Mouse (Mus musculus) cortical plate, adult 2 months (tissue): ENCODE results near the gene Pde1b. TPM values are rescaled to one million over a fixed set of nuclear protein-coding genes. Genes with fewer than 3 reads are reported as not detected.

Experiments
- H3K27ac ChIP-seq: fragments of 200-500 bp; 2 replicates; pipeline ENCODE4 v1.5.1; 2012; ENCODE audit warnings: low read length, control low read depth, inconsistent platforms; ENCODE audit not compliant: insufficient read depth
- H3K4me1 ChIP-seq: fragments of 200-500 bp; 2 replicates; pipeline ENCODE4 v1.6.1; 2011; ENCODE audit warnings: low read length; ENCODE audit not compliant: control insufficient read depth, insufficient read depth
- H3K4me3 ChIP-seq: fragments of 200-500 bp; 2 replicates; pipeline ENCODE4 v1.5.1; 2011; ENCODE audit warnings: mild to moderate bottlenecking, low read length, control low read depth; ENCODE audit not compliant: insufficient read depth
- CTCF ChIP-seq: fragments of 200-500 bp; IDR thresholded peaks from 2 replicates; pipeline ENCODE4 v1.5.1; 2011; ENCODE audit warnings: mild to moderate bottlenecking, control low read depth, low read length; ENCODE audit not compliant: insufficient read depth; ENCODE audit errors: extremely low read depth
- POLR2A ChIP-seq: fragments of 200-500 bp; IDR thresholded peaks from 2 replicates; pipeline ENCODE4 v1.6.1; 2011; ENCODE audit warnings: mild to moderate bottlenecking, low read length, control low read depth; ENCODE audit not compliant: insufficient read depth; ENCODE audit errors: extremely low read depth
- polyA plus RNA-seq: library from polyadenylated mRNA; depleted of rRNA; stranded (reverse); fragments of >200 nt; gene quantifications from 2 replicates; pipeline ENCODE4 v1.2.3, GENCODE M21; 2012

The Pde1b gene
- polyA plus RNA-seq, 1 experiment: 208 TPM

- TF ChIP-seq POLR2A (no peak), CTCF (no peak)
- Histone ChIP-seq H3K4me1 (no peaks in the 10 kb centered on the region), H3K27ac (no peak overlapping the region), H3K4me3 (no peak overlapping the region)
Measured at GRCm38 (mm10) chr15:103479080-103479606, 23.7 kb upstream of the Pde1b start.

GRCm38 (mm10) chr15:103480129-103480528 is 22.7 kb upstream of the Pde1b start:
- no peak overlapping the region for H3K27ac ChIP-seq
- no peak for TF ChIP-seq POLR2A
- no peak for TF ChIP-seq CTCF
- 0 out of 2 replicates have a peak, but pooled peaks cover 2% of the 10 kb centered on the region for H3K4me1 ChIP-seq
- H3K4me3 ChIP-seq: no peak overlapping the region

DNA sequence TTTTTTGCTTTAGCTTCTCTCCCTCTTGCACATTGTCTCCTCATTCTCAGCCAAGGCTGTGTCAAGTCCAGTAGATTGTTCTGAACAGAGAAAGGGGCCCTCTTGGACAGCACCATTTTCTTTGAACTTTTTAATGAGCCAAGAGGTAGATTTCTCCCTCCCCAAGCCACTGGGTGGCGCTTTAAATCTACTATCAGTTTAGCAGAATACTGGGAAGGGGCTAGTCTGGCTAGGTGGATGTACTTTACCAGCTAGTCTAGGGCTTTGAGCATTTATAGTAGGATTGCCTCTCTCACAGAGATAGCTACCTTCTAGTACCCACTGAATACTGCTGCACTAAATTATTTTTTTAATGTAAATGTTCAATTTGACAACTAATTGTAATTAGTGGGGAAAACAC is 20.3 kb upstream of the Pde1b start:
- H3K4me3 ChIP-seq: no peak overlapping the region
- 0 out of 2 replicates have a peak, but pooled peaks cover 2% of the 10 kb centered on the region for H3K4me1 ChIP-seq
- peak; percentile 43 for TF ChIP-seq CTCF
- TF ChIP-seq POLR2A: no peak
- H3K27ac ChIP-seq: no peak overlapping the region

DNA sequence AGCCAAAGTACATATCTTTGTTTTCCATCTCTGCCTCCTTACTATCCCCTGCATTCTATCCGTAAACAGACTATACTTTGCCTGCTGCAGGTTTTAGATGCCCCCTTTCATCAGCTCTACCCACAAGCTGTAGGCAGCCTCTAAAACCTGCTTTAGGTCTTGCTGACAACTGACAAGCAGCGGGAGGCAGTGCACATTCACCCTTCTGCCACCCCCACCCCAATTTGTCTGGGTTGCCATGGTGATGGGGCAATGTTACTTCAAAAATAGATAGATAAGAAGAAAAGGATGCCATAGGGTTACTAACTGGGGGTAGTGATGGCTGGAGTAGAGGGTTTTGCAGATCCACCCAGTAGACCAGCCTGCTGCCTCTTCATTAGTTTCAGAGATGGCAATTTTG is 18.3 kb upstream of the Pde1b start:
- Histone ChIP-seq H3K4me3 (no peak overlapping the region), H3K4me1 (0 out of 2 replicates have a peak, but pooled peaks cover 2% of the 10 kb centered on the region), H3K27ac (no peak overlapping the region)
- TF ChIP-seq CTCF (no peak), POLR2A (no peak)

- Histone ChIP-seq H3K4me1 (0 out of 2 replicates have a peak, but pooled peaks cover 2% of the 10 kb centered on the region), H3K4me3 (no peak overlapping the region), H3K27ac (no peak overlapping the region)
- TF ChIP-seq CTCF: no peak
- no peak for TF ChIP-seq POLR2A
Measured at GRCm38 (mm10) chr15:103485106-103485505, 17.7 kb upstream of the Pde1b start.

DNA sequence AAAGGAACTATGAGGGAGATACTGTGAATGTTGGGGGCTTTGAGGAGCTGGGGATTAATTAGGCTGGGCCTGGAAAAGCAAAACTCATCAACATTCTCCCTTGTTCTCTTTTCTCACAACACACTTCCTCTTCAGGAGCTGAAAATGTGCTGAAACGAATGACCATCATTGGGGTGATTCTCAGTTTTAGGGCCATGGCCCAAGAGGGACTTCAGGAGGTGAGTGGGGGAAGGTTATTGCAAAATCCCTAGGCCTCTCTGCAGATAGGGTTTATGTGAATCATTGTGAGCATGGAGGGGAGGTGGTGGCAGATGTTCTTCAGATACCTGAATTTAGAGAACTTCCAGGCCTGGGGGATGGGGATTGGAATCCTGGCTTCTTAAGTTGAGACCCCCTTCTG is 16.2 kb upstream of the Pde1b start:
- no peak overlapping the region for H3K4me3 ChIP-seq
- TF ChIP-seq POLR2A (no peak), CTCF (no peak)
- H3K27ac ChIP-seq: no peak overlapping the region
- H3K4me1 ChIP-seq: 0 out of 2 replicates have a peak, but pooled peaks cover 2% of the 10 kb centered on the region

- 0 out of 2 replicates have a peak, but pooled peaks cover 2% of the 10 kb centered on the region for H3K4me1 ChIP-seq
- H3K4me3 ChIP-seq: no peak overlapping the region
- no peak overlapping the region for H3K27ac ChIP-seq
- no peak for TF ChIP-seq POLR2A
- no peak for TF ChIP-seq CTCF
Measured at GRCm38 (mm10) chr15:103488336-103488735, 14.5 kb upstream of the Pde1b start.

DNA sequence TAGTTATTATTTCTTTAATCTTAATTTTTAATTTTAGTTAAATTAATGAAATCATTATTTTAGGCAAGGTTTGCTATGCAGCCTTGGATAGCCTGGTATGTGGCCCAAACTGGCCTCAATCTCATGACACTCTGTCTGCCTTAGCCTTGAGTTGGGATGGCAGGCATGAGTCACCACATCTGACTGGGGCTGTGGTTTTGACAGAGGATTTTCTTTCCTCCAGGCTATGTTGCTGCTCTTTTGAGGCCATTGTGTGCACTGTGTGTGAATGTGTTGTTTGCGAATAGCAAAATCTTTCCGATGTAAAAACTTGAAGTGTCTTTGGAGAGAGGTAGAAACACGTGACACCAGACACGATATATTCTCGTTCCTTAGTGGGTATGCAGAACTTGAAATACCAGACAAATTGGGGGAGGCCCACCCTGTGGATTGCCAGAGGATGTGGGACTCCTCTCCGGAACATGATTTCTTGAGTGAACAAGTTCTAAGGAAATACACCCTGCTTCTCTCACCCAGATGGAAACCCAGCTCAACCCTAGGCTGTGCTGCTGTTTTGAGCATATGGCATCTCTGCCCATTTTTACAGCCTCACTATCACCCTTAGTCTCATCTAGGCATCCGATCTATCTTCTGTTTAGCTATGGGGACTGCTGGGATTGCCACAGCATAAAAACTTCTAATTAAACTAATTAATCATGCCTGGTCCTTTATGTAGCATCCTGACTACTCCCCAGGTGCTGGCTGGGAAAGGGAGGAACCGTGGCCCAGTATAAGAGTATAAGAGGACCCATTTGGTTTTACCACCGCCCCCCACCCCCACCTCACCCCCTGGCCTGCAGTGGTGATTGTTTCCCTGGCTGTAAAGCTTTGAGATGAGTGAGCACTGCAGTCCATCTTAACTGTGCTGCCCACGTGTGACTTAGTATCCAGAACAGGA is 6.4 kb upstream of the Pde1b start:
- H3K27ac ChIP-seq: no peak overlapping the region
- no peak overlapping the region for H3K4me3 ChIP-seq
- TF ChIP-seq CTCF: no peak
- no peak for TF ChIP-seq POLR2A
- no peaks in the 10 kb centered on the region for H3K4me1 ChIP-seq

DNA sequence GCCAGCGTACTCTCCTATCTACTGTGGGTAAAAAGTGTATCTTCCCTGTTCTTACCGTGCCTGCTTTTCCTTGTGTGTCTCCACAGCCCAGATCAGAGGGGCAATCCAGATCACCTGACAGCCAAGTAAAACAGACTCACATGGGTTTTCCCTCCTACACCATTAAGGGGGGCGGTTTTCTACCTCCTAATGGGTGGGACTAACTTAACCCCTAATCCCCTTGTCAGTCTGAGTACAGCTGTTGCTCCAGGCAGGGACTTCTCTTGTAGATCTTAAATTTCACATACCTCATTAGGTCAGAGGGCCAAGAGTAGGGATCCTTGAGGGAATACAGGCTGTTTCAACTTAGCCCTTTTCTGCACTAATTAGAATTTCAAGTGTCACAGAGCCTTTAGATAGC is 4.7 kb upstream of the Pde1b start:
- H3K4me1 ChIP-seq: no peaks in the 10 kb centered on the region
- H3K4me3 ChIP-seq: no peak overlapping the region
- TF ChIP-seq POLR2A (no peak), CTCF (no peak)
- no peak overlapping the region for H3K27ac ChIP-seq
